Mouse (Mus musculus) left cerebral cortex, postnatal 14 days (tissue): Measurements from ENCODE around the gene Srpx. TPM values are rescaled to one million over a fixed set of nuclear protein-coding genes. Genes with fewer than 3 reads are reported as not detected.

Experiments used
- DNase-seq, 2 experiments: peaks; one replicate each; pipeline ENCODE4 v3.0.0; 2021 to 2022; ENCODE audit warnings: low spot score in 2 of 2, mixed read lengths in 1 of 2
- intact Hi-C: fragments of 180-260 bp; cut with DNase I; formaldehyde crosslinking; loops from one replicate; pipeline ENCODE4 v1.15.1; 2025
- total RNA-seq, 2 experiments: library from RNA; stranded (reverse); gene quantifications; 2 replicates each; pipeline ENCODE4 v1.2.3; 2021

Srpx gene
- total RNA-seq, 2 experiments from 2014 or later, result 0.93 to 0.97 TPM

GRCm38 (mm10) chrX:10000718-10001117 is 116.8 kb downstream of the Srpx start:
- intact Hi-C loops, result no loop called here
- no peak for DNase-seq

Other genes with a start within 250 kb of the Srpx start
- gene Sytl5, start 232.1 kb downstream of the Srpx start, total RNA-seq, result 1 to 10 TPM; 3.6 to 4.1 TPM
- 10 to 100 TPM; 20.3 to 21.7 TPM for gene Rpgr, start 99.2 kb upstream of the Srpx start, total RNA-seq
- gene Otc, start 134.6 kb upstream of the Srpx start, total RNA-seq, result not detected